Mouse (Mus musculus): Measurements from ENCODE around the gene Rab21.

DNA sequence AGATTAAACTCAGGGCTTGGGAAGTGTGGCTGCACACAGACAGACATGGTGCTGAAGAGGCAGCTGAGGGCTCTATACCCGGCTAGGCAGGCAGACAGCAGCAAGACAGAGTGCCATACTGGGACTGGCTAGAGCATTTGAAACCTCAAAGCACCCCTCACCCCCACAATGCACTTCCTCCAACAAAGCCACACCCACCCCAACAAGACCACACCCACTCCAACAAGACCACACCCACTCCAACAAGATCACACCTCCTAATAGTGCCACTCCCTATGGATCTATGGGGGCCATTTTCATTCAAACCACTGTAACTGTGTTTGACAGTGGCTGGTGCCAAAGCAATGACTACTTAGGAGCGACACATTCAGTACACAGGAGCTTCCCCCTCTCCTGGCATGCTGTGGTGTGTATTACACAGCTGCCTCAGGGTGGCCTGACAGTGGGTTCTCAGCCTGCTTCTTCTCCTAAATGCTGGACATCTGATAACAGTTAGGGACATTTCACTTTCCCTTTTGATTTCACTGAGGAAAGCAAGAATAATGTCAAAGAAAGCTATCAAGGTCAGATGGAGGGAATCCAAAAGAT lies 35.5 kb upstream of the Rab21 start:
- TF ChIP-seq CTCF (IDR thresholded peaks at IDR 0.05; ENCODE audit: borderline replicate concordance, extremely low read depth, insufficient read depth, insufficient read length) (no peak), POLR2A (IDR thresholded peaks at IDR 0.05; ENCODE audit: borderline replicate concordance, extremely low read depth, insufficient read depth, insufficient read length, poor library complexity, severe bottlenecking) (no peak)

Data from brain, embryonic 14.5 days (tissue).